Mouse (Mus musculus) liver, postnatal 0 days (tissue): ENCODE data around the gene Elovl3.

Source experiments
- CTCF ChIP-seq: sonication (generic); IDR thresholded peaks from 2 replicates; pipeline ENCODE4 v1.5.1; 2016; ENCODE audit warnings: antibody characterized with exemption, low read depth
- EP300 ChIP-seq: IDR thresholded peaks from 2 replicates; pipeline ENCODE4 v1.6.1; 2016; ENCODE audit warnings: antibody characterized with exemption, low read depth, mild to moderate bottlenecking

GRCm38 (mm10) chr19:46175173-46175572 lies 43.5 kb downstream of the Elovl3 start:
- no peak for TF ChIP-seq CTCF
- no peak for TF ChIP-seq EP300
